Mouse (Mus musculus): ENCODE results near the gene Il1r2. TPM values are rescaled to one million over a fixed set of nuclear protein-coding genes. Genes with fewer than 3 reads are reported as not detected.

Gene Il1r2
- polyA plus RNA-seq, 1 experiment from 2014 or later: 0.48 TPM

DNA sequence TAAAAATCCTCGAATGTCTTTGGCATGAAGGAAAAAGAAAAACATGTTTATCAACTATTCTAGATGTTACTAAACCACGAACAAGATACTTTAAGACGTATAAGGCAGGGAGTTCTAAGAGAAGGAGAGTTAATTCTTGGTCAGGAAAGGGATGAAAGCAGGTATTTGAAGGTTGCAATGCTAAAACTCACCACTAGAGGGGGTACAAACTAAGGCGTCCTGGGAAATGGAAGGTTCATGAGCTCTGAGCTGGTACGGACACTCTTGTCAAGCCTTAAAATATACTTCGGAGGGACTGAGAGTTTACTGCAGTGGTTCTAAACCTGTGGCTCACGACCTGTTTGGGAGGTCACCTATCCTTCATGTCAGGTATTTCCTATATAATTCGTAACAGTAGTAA, 41.4 kb downstream of the Il1r2 start:
- Histone ChIP-seq H3K4me3 (no peak overlapping the region), H3K9me3 (no peaks in the 10 kb centered on the region), H3K36me3 (no peaks in the 10 kb centered on the region), H3K27ac (no peak overlapping the region), H3K4me1 (peaks cover 11% of the 10 kb centered on the region; the same call in 1 of the 2 replicates), H3K27me3 (ENCODE audit: insufficient read depth, poor library complexity, severe bottlenecking) (no peaks in the 10 kb centered on the region)
- DNase-seq (ENCODE audit: low spot score): no peak
- 49% methylated on average over 8 of the region's 8 CpGs for WGBS

DNA sequence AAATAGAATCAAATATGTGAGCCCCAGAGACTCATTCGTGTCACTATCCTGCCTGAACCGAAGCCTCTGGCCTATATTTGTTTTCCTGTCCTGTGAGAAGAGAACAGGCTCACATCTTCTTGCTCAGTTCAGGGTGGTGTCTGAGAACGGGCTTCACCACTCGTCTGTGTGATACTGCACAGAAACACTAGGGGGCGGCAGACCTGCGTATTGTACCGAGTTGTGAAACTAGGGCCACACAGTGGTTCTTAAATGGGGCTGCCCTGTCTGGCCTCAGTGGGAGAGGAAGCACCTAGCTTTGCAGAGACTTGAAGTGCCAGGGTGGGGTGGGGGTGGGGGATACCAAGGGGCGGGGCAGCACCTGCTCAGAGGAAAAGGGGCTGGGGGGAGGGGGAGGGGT, 42.5 kb downstream of the Il1r2 start:
- Histone ChIP-seq H3K4me1 (peaks cover 11% of the 10 kb centered on the region; the same call in 1 of the 2 replicates), H3K36me3 (no peaks in the 10 kb centered on the region), H3K27ac (no peak overlapping the region), H3K4me3 (no peak overlapping the region), H3K27me3 (ENCODE audit: insufficient read depth, poor library complexity, severe bottlenecking) (no peaks in the 10 kb centered on the region), H3K9me3 (no peaks in the 10 kb centered on the region)
- 7% methylated on average over 8 of the region's 8 CpGs for WGBS
- peak; percentile 88 for DNase-seq (ENCODE audit: low spot score)

GRCm38 (mm10) chr1:40117565-40117964, 43.7 kb downstream of the Il1r2 start:
- Histone ChIP-seq H3K27ac (no peak overlapping the region), H3K4me1 (peaks cover 11% of the 10 kb centered on the region; the same call in 1 of the 2 replicates), H3K27me3 (ENCODE audit: insufficient read depth, poor library complexity, severe bottlenecking) (no peaks in the 10 kb centered on the region), H3K4me3 (no peak overlapping the region), H3K36me3 (no peaks in the 10 kb centered on the region), H3K9me3 (no peaks in the 10 kb centered on the region)
- WGBS: 40% methylated on average over 9 of the region's 10 CpGs
- DNase-seq (ENCODE audit: low spot score): no peak

GRCm38 (mm10) chr1:40124237-40124636, 50.4 kb downstream of the Il1r2 start:
- WGBS: 59% methylated on average over 4 of the region's 4 CpGs
- H3K9me3 ChIP-seq: no peaks in the 10 kb centered on the region

DNA sequence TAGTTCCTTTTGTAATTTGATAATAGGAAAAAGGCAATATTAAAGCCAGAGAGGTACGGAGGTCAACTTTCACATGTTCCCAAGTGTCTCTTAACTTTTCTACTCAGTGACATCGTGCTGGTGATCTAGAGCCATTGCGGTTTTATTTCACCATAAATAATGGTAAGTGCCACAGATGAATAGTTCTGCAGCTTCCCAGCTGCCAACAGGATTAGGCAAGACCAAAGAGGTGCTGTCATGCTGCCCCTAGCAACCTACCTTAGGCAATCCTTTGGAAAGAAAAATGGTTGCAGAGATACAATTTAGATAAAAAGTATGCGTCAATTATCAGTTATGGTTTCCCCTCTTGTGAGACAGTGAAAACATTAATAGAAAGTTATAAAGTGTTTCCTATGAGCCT, 54.6 kb downstream of the Il1r2 start:
- Histone ChIP-seq H3K27ac (no peak overlapping the region), H3K4me3 (no peak overlapping the region), H3K27me3 (ENCODE audit: insufficient read depth, poor library complexity, severe bottlenecking) (no peaks in the 10 kb centered on the region), H3K9me3 (no peaks in the 10 kb centered on the region), H3K36me3 (no peaks in the 10 kb centered on the region), H3K4me1 (no peaks in the 10 kb centered on the region)
- 84% methylated on average over 4 of the region's 4 CpGs for WGBS
- no peak for DNase-seq (ENCODE audit: low spot score)

More at GRCm38 (mm10) chr1:40124237-40124636, 50.4 kb downstream of the Il1r2 start:
- Histone ChIP-seq H3K36me3 (no peaks in the 10 kb centered on the region), H3K4me1 (no peaks in the 10 kb centered on the region), H3K27ac (no peak overlapping the region), H3K4me3 (no peak overlapping the region), H3K27me3 (ENCODE audit: insufficient read depth, poor library complexity, severe bottlenecking) (no peaks in the 10 kb centered on the region)
- no peak for DNase-seq (ENCODE audit: low spot score)

DNA sequence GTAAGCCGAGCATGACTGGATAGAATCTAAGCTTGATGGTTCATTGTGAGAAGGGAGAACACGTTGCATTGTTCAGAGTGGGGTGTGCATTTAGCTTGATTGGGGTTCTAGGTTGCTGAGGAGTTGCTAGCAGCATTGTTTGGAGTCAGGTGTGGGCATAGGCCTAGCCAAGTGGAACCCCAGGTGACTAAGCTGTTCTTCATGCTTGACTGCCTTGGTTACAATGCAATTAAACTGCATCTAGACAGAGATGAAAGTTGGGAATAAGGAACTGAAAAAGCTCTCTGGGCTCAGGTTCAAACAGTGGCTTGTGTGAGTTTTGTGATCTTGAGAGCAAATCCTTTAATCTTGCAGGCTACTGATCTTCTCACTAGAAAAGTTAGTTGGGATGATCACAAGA, 55.4 kb downstream of the Il1r2 start:
- Histone ChIP-seq H3K4me3 (no peak overlapping the region), H3K27ac (no peak overlapping the region), H3K27me3 (ENCODE audit: insufficient read depth, poor library complexity, severe bottlenecking) (no peaks in the 10 kb centered on the region), H3K36me3 (no peaks in the 10 kb centered on the region), H3K9me3 (no peaks in the 10 kb centered on the region), H3K4me1 (no peaks in the 10 kb centered on the region)
- 59% methylated on average over 2 of the region's 2 CpGs for WGBS
- no peak for DNase-seq (ENCODE audit: low spot score)

GRCm38 (mm10) chr1:40131631-40132030, 57.8 kb downstream of the Il1r2 start:
- no peak for DNase-seq (ENCODE audit: low spot score)
- no peaks in the 10 kb centered on the region for H3K4me1 ChIP-seq
- no peak overlapping the region for H3K27ac ChIP-seq
- 43% methylated on average over 1 of the region's 1 CpGs for WGBS
- no peaks in the 10 kb centered on the region for H3K27me3 ChIP-seq (ENCODE audit: insufficient read depth, poor library complexity, severe bottlenecking)
- H3K36me3 ChIP-seq: no peaks in the 10 kb centered on the region
- H3K4me3 ChIP-seq: no peak overlapping the region
- H3K9me3 ChIP-seq: no peaks in the 10 kb centered on the region

DNA sequence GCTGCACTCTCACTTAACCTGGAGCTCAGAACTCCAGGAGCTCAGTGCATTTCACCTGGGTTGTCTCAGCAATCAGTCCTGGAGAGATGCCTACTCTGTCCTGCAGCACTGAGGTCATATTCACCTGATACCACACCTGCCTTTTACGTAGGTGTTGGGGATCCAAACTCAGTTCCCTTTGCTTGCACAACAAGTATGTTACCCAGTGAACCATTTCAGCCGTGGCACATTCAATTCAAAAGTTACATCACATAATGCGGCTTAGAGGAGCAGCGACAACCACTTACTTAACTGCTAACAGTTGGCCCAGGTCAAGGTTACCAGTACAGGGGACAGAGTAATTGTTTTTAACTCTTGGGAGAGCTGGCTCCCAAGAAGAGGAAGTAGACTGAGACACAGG, 58.8 kb downstream of the Il1r2 start:
- no peak overlapping the region for H3K27ac ChIP-seq
- no peaks in the 10 kb centered on the region for H3K9me3 ChIP-seq
- H3K4me3 ChIP-seq: no peak overlapping the region
- H3K27me3 ChIP-seq (ENCODE audit: insufficient read depth, poor library complexity, severe bottlenecking): no peaks in the 10 kb centered on the region
- no peaks in the 10 kb centered on the region for H3K36me3 ChIP-seq
- DNase-seq (ENCODE audit: low spot score): no peak
- no peaks in the 10 kb centered on the region for H3K4me1 ChIP-seq
- 86% methylated on average over 4 of the region's 4 CpGs for WGBS

GRCm38 (mm10) chr1:40133567-40133966, 59.7 kb downstream of the Il1r2 start:
- Histone ChIP-seq H3K27me3 (ENCODE audit: insufficient read depth, poor library complexity, severe bottlenecking) (no peaks in the 10 kb centered on the region), H3K4me1 (no peaks in the 10 kb centered on the region), H3K36me3 (no peaks in the 10 kb centered on the region), H3K9me3 (no peaks in the 10 kb centered on the region), H3K27ac (no peak overlapping the region), H3K4me3 (no peak overlapping the region)
- WGBS: 68% methylated on average over 3 of the region's 3 CpGs
- no peak for DNase-seq (ENCODE audit: low spot score)

DNA sequence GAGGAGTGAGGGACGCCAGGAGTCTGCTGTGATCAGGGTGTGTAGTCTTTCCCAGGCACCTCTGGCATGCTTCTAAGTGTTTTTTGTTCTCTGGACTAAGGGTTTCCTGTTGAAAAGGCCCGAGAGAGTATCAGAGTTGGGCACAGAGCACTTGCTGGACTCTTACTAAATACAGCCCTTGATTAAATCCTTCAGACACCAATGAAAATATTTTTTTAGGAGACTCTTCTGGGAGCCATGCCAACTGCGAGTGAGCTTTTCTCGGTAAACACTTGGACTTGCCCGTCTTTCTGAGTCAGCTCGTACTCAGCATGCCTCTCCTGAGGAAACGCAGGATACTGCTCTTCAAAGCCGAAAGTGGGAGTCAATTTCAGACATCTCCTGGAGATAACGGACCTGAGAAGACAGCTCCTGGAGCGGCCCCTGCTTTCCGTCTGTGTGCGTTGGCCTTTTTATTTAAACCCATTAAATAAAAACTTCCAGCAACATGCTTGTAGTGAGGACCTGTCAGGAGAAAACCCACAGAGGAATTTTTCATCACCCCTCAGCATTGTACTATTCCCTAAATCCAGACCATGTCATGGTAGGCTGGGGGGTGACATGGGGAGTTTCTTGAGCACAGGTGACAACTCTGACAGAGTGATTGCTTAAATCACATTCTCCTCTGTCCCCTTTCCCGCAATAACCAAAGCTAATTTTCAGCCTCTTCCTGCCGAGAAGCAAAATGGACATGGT, 66.1 kb downstream of the Il1r2 start:
- peak; percentile 81 for DNase-seq (ENCODE audit: low spot score)
- WGBS: 35% methylated on average over 14 of the region's 14 CpGs
- no peaks in the 10 kb centered on the region for H3K36me3 ChIP-seq
- peaks cover 14% of the 10 kb centered on the region for H3K4me1 ChIP-seq
- no peaks in the 10 kb centered on the region for H3K27me3 ChIP-seq (ENCODE audit: insufficient read depth, poor library complexity, severe bottlenecking)
- no peaks in the 10 kb centered on the region for H3K9me3 ChIP-seq
- peak overlapping the region; percentile 59; the same call in 1 of the 2 replicates for H3K27ac ChIP-seq
- H3K4me3 ChIP-seq: no peak overlapping the region

DNA sequence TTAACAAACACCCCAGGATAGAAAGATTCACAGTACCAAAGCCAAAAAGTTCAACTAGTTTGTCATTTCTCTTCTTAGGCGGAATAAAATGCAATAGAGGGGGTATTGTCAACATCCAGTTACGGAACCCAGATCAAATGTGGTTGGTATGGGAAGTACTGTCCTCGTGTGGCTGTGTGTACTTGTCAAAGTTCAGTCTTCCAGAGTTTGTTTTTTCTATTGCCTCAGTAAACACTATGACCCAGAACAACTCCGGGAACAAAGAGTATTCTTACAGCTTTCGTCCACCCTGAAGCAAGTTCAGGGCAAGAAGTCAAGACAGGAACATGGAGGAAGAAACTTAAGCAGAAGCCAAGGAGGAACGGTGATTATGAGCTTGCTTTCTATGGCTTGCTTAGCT, 82.2 kb downstream of the Il1r2 start:
- Histone ChIP-seq H3K4me1 (0 out of 2 replicates have a peak, but pooled peaks cover 3% of the 10 kb centered on the region), H3K9me3 (no peaks in the 10 kb centered on the region), H3K27me3 (ENCODE audit: insufficient read depth, poor library complexity, severe bottlenecking) (no peaks in the 10 kb centered on the region), H3K36me3 (no peaks in the 10 kb centered on the region), H3K4me3 (no peak overlapping the region), H3K27ac (no peak overlapping the region)
- DNase-seq (ENCODE audit: low spot score): no peak
- WGBS: 84% methylated on average over 6 of the region's 6 CpGs

GRCm38 (mm10) chr1:40163329-40163917, 89.5 kb downstream of the Il1r2 start:
- no peaks in the 10 kb centered on the region for H3K36me3 ChIP-seq
- no peaks in the 10 kb centered on the region for H3K9me3 ChIP-seq
- 73% methylated on average over 4 of the region's 4 CpGs for WGBS
- H3K4me3 ChIP-seq: no peak overlapping the region
- DNase-seq (ENCODE audit: low spot score): no peak
- peaks cover 6% of the 10 kb centered on the region; the same call in 1 of the 2 replicates for H3K4me1 ChIP-seq
- H3K27me3 ChIP-seq (ENCODE audit: insufficient read depth, poor library complexity, severe bottlenecking): no peaks in the 10 kb centered on the region
- H3K27ac ChIP-seq: no peak overlapping the region

DNA sequence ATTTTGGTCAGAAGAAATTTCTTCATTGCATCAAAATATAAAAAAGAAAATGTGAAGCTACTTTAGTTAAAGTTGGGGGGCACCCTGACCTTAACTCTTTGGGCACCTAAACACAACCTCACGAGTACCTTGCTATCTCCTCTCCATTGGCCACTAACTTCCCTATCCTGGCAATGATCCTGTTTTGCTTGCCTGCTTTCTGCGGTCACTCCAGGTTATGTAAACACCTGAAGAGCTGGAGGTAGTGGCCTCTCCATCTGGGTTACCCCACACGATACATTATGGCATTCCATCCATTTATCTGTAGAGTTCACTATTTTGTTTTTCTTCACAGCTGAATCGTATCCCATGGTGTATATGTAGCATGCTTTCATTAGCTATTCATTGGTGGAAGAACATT, 90.5 kb downstream of the Il1r2 start:
- WGBS: 89% methylated on average over 4 of the region's 4 CpGs
- no peak overlapping the region for H3K4me3 ChIP-seq
- H3K9me3 ChIP-seq: no peaks in the 10 kb centered on the region
- H3K36me3 ChIP-seq: no peaks in the 10 kb centered on the region
- peaks cover 6% of the 10 kb centered on the region; the same call in 1 of the 2 replicates for H3K4me1 ChIP-seq
- DNase-seq (ENCODE audit: low spot score): no peak
- H3K27me3 ChIP-seq (ENCODE audit: insufficient read depth, poor library complexity, severe bottlenecking): no peaks in the 10 kb centered on the region
- no peak overlapping the region for H3K27ac ChIP-seq

Measured in heart, embryonic 10.5 days (tissue).